Mouse (Mus musculus) midbrain, embryonic 16.5 days (tissue): Measurements from ENCODE around the gene Fcgr1. TPM values are rescaled to one million over a fixed set of nuclear protein-coding genes. Genes with fewer than 3 reads are reported as not detected.
"Not testable (repeated sequence)": the region's sequence is repeated elsewhere in the genome, so short reads cannot be mapped to it uniquely, and the experiment has no call there.

Experiments used
- ATAC-seq: fragments of 200-750 bp; cut with Nextera tagmentation; 2 replicates; pipeline ENCODE4 v1.8.0; 2017; ENCODE audit warnings: moderate TSS enrichment
- H3K27ac ChIP-seq: fragments of 300-500 bp; sonication (generic); 2 replicates; pipeline ENCODE4 v1.5.1; 2014; ENCODE audit warnings: mild to moderate bottlenecking, low read length, mixed read lengths
- H3K27me3 ChIP-seq: fragments of 300-500 bp; sonication (generic); 2 replicates; pipeline ENCODE4 v1.6.1; 2014; ENCODE audit warnings: low read depth, low read length, mixed read lengths; ENCODE audit not compliant: control insufficient read depth, insufficient read depth
- H3K36me3 ChIP-seq: fragments of 300-500 bp; sonication (generic); 2 replicates; pipeline ENCODE4 v1.6.1; 2014; ENCODE audit warnings: mild to moderate bottlenecking, low read length, moderate library complexity, mixed read lengths; ENCODE audit not compliant: control insufficient read depth, insufficient read depth
- H3K4me1 ChIP-seq: fragments of 300-500 bp; sonication (generic); 2 replicates; pipeline ENCODE4 v1.6.1; 2014; ENCODE audit warnings: mild to moderate bottlenecking, low read length, mixed read lengths; ENCODE audit not compliant: control insufficient read depth, insufficient read depth
- H3K4me2 ChIP-seq: fragments of 300-500 bp; sonication (generic); 2 replicates; pipeline ENCODE4 v1.6.1; 2014; ENCODE audit warnings: mild to moderate bottlenecking, low read length, mixed read lengths
- H3K4me3 ChIP-seq: fragments of 300-500 bp; sonication (generic); 2 replicates; pipeline ENCODE4 v1.5.1; 2014; ENCODE audit warnings: low read depth, mild to moderate bottlenecking, low read length, moderate library complexity, mixed read lengths
- H3K9ac ChIP-seq: fragments of 300-500 bp; sonication (generic); 2 replicates; pipeline ENCODE4 v1.6.1; 2014; ENCODE audit warnings: low read depth, low read length, mixed read lengths
- H3K9me3 ChIP-seq: fragments of 300-500 bp; sonication (generic); replicated peaks from 2 replicates; pipeline ENCODE4 v1.6.1; 2014; ENCODE audit warnings: mild to moderate bottlenecking, low read length, mixed read lengths; ENCODE audit not compliant: control insufficient read depth, poor library complexity, severe bottlenecking
- WGBS: fragments of 180-500 bp; shearing (Covaris S2); extraction: QIAGEN DNeasy Blood & Tissue Kit; methylation state at CpG from one replicate; pipeline ENCODE4 v1.1.7; 2014; 5-methylcytosine and 5-hydroxymethylcytosine counted together
- polyA plus RNA-seq: library from polyadenylated mRNA; unstranded; fragments of >200 nt; fragmentation: Nextera tagmentation; extraction: Ambion mirVana; gene quantifications from 2 replicates; pipeline ENCODE4 v1.2.1, GENCODE M21; 2015

Gene Fcgr1
- polyA plus RNA-seq, 1 experiment from 2014 or later: 1.5 TPM

GRCm38 (mm10) chr3:96309441-96309840 lies 15.7 kb upstream of the Fcgr1 start:
- no peaks in the 10 kb centered on the region for H3K9me3 ChIP-seq
- H3K4me2 ChIP-seq: no peak overlapping the region
- no peak overlapping the region for H3K9ac ChIP-seq
- no peak overlapping the region for H3K4me3 ChIP-seq
- H3K27me3 ChIP-seq: no peaks in the 10 kb centered on the region
- no peak for ATAC-seq
- H3K27ac ChIP-seq: no peak overlapping the region
- H3K36me3 ChIP-seq: no peaks in the 10 kb centered on the region
- H3K4me1 ChIP-seq: no peaks in the 10 kb centered on the region
- WGBS: 64% methylated on average over 3 of the region's 3 CpGs

- H3K9me3 ChIP-seq: no peaks in the 10 kb centered on the region
- H3K4me3 ChIP-seq: no peak overlapping the region
- no peaks in the 10 kb centered on the region for H3K36me3 ChIP-seq
- no peaks in the 10 kb centered on the region for H3K4me1 ChIP-seq
- WGBS: 81% methylated on average over 9 of the region's 9 CpGs
- ATAC-seq: no peak
- no peak overlapping the region for H3K4me2 ChIP-seq
- no peak overlapping the region for H3K27ac ChIP-seq
- H3K9ac ChIP-seq: no peak overlapping the region
- no peaks in the 10 kb centered on the region for H3K27me3 ChIP-seq
Measured at GRCm38 (mm10) chr3:96306506-96306905, 12.7 kb upstream of the Fcgr1 start.

GRCm38 (mm10) chr3:96302076-96302475 lies 8.3 kb upstream of the Fcgr1 start:
- Histone ChIP-seq H3K9me3 (no peaks in the 10 kb centered on the region), H3K36me3 (no peaks in the 10 kb centered on the region), H3K4me3 (no peak overlapping the region), H3K27me3 (no peaks in the 10 kb centered on the region), H3K4me1 (no peaks in the 10 kb centered on the region), H3K4me2 (no peak overlapping the region), H3K9ac (no peak overlapping the region), H3K27ac (no peak overlapping the region)
- 84% methylated on average over 5 of the region's 5 CpGs for WGBS
- no peak for ATAC-seq

GRCm38 (mm10) chr3:96300706-96301529 lies 7.1 kb upstream of the Fcgr1 start:
- Histone ChIP-seq H3K9me3 (no peaks in the 10 kb centered on the region), H3K4me1 (no peaks in the 10 kb centered on the region), H3K27me3 (no peaks in the 10 kb centered on the region), H3K27ac (no peak overlapping the region), H3K36me3 (no peaks in the 10 kb centered on the region), H3K9ac (no peak overlapping the region), H3K4me2 (0 out of 2 replicates have a peak overlapping the region, but pooled peaks have one; percentile 11), H3K4me3 (no peak overlapping the region)
- no peak for ATAC-seq
- WGBS: 80% methylated on average over 26 of the region's 26 CpGs

- Histone ChIP-seq H3K9ac (no peak overlapping the region), H3K4me3 (no peak overlapping the region), H3K36me3 (no peaks in the 10 kb centered on the region), H3K27me3 (no peaks in the 10 kb centered on the region), H3K27ac (no peak overlapping the region), H3K9me3 (no peaks in the 10 kb centered on the region), H3K4me2 (no peak overlapping the region), H3K4me1 (no peaks in the 10 kb centered on the region)
- 98% methylated on average over 2 of the region's 2 CpGs for WGBS
- ATAC-seq: no peak
Measured at GRCm38 (mm10) chr3:96299562-96299961, 5.8 kb upstream of the Fcgr1 start.

- H3K4me2 ChIP-seq: no peak overlapping the region
- no peak overlapping the region for H3K4me3 ChIP-seq
- no peaks in the 10 kb centered on the region for H3K27me3 ChIP-seq
- H3K36me3 ChIP-seq: no peaks in the 10 kb centered on the region
- H3K9me3 ChIP-seq: no peaks in the 10 kb centered on the region
- H3K27ac ChIP-seq: no peak overlapping the region
- H3K4me1 ChIP-seq: no peaks in the 10 kb centered on the region
- WGBS: 89% methylated on average over 4 of the region's 4 CpGs
- no peak for ATAC-seq
- no peak overlapping the region for H3K9ac ChIP-seq
Measured at GRCm38 (mm10) chr3:96298360-96298759, 4.6 kb upstream of the Fcgr1 start.

- 61% methylated on average over 5 of the region's 5 CpGs for WGBS
- Histone ChIP-seq H3K4me2 (no peak overlapping the region), H3K4me1 (no peaks in the 10 kb centered on the region), H3K36me3 (no peaks in the 10 kb centered on the region), H3K9me3 (no peaks in the 10 kb centered on the region), H3K27me3 (no peaks in the 10 kb centered on the region), H3K27ac (no peak overlapping the region), H3K9ac (no peak overlapping the region), H3K4me3 (no peak overlapping the region)
- no peak for ATAC-seq
Measured at GRCm38 (mm10) chr3:96293368-96293767, 401 bp downstream of the Fcgr1 start.

GRCm38 (mm10) chr3:96292641-96293040 lies 1.1 kb downstream of the Fcgr1 start:
- Histone ChIP-seq H3K4me3 (no peak overlapping the region), H3K9ac (no peak overlapping the region), H3K27ac (no peak overlapping the region), H3K4me1 (no peaks in the 10 kb centered on the region), H3K27me3 (no peaks in the 10 kb centered on the region), H3K9me3 (no peaks in the 10 kb centered on the region), H3K36me3 (no peaks in the 10 kb centered on the region), H3K4me2 (no peak overlapping the region)
- 73% methylated on average over 6 of the region's 6 CpGs for WGBS
- ATAC-seq: no peak

- ATAC-seq, H3K27me3 ChIP-seq, H3K9ac ChIP-seq: not testable (repeated sequence)
Measured at GRCm38 (mm10) chr3:96290727-96291126, 3.0 kb downstream of the Fcgr1 start.

More at GRCm38 (mm10) chr3:96290727-96291126, 3.0 kb downstream of the Fcgr1 start:
- 93% methylated on average over 3 of the region's 3 CpGs for WGBS
- not testable (repeated sequence) for H3K27ac ChIP-seq, H3K4me2 ChIP-seq, H3K4me3 ChIP-seq, H3K36me3 ChIP-seq, H3K9me3 ChIP-seq, H3K4me1 ChIP-seq
